Mouse (Mus musculus) erythroblast, embryonic 14.5 days (primary cell): ENCODE measurements around the gene Ppp1r11. TPM values are rescaled to one million over a fixed set of nuclear protein-coding genes. Genes with fewer than 3 reads are reported as not detected.

Source experiments
- H3K27me3 ChIP-seq: 2 replicates; pipeline ENCODE4 v1.6.1; 2012; ENCODE audit warnings: inconsistent platforms; ENCODE audit not compliant: control insufficient read depth
- H3K36me3 ChIP-seq: 2 replicates; pipeline ENCODE4 v1.6.1; 2012; ENCODE audit warnings: mild to moderate bottlenecking, inconsistent platforms; ENCODE audit not compliant: control insufficient read depth
- H3K4me1 ChIP-seq: 2 replicates; pipeline ENCODE4 v1.6.1; 2012; ENCODE audit warnings: inconsistent platforms; ENCODE audit not compliant: control insufficient read depth
- H3K4me3 ChIP-seq: replicated peaks from 2 replicates; pipeline ENCODE3; 2012; ENCODE audit warnings: moderate library complexity, mild to moderate bottlenecking, inconsistent platforms
- H3K9me3 ChIP-seq: 2 replicates; pipeline ENCODE4 v1.6.1; 2012; ENCODE audit warnings: low read length, inconsistent platforms, mixed read lengths; ENCODE audit not compliant: control insufficient read depth
- GATA1 ChIP-seq: IDR thresholded peaks from 2 replicates; pipeline ENCODE4 v1.6.1; 2012; ENCODE audit warnings: low read length, inconsistent platforms, mixed read lengths
- TAL1 ChIP-seq: IDR thresholded peaks from 3 replicates; pipeline ENCODE4 v1.6.1; 2012; ENCODE audit warnings: low read length, inconsistent platforms, mixed read lengths
- polyA plus RNA-seq: library from polyadenylated mRNA; stranded (reverse); fragments of >175 nt; gene quantifications from 2 replicates; pipeline ENCODE4 v1.2.3, GENCODE M21; 2012

Ppp1r11 gene
- polyA plus RNA-seq, 1 experiment: 7.6 TPM

- Histone ChIP-seq H3K27me3 (no peaks in the 10 kb centered on the region), H3K9me3 (no peaks in the 10 kb centered on the region), H3K36me3 (no peaks in the 10 kb centered on the region), H3K4me1 (no peaks in the 10 kb centered on the region), H3K4me3 (no peak overlapping the region)
- no peak for TF ChIP-seq GATA1
- no peak for TF ChIP-seq TAL1
Measured at GRCm38 (mm10) chr17:36929236-36929932, 22.2 kb downstream of the Ppp1r11 start.

- Histone ChIP-seq H3K4me1 (no peaks in the 10 kb centered on the region), H3K9me3 (no peaks in the 10 kb centered on the region)
Measured at GRCm38 (mm10) chr17:36927496-36928120, 23.9 kb downstream of the Ppp1r11 start.

GRCm38 (mm10) chr17:36923491-36923890 is 28.1 kb downstream of the Ppp1r11 start:
- Histone ChIP-seq H3K4me1 (no peaks in the 10 kb centered on the region), H3K9me3 (no peaks in the 10 kb centered on the region), H3K4me3 (no peak overlapping the region), H3K27me3 (peaks cover 6% of the 10 kb centered on the region; the same call in 1 of the 2 replicates), H3K36me3 (no peaks in the 10 kb centered on the region)
- TF ChIP-seq TAL1: no peak
- TF ChIP-seq GATA1: no peak

More at GRCm38 (mm10) chr17:36927496-36928120, 23.9 kb downstream of the Ppp1r11 start:
- H3K27me3 ChIP-seq: peaks cover 3% of the 10 kb centered on the region; the same call in 1 of the 2 replicates
- no peaks in the 10 kb centered on the region for H3K36me3 ChIP-seq
- H3K4me3 ChIP-seq: no peak overlapping the region
- no peak for TF ChIP-seq GATA1
- TF ChIP-seq TAL1: no peak

GRCm38 (mm10) chr17:36922715-36923114 is 28.8 kb downstream of the Ppp1r11 start:
- Histone ChIP-seq H3K27me3 (peaks cover 6% of the 10 kb centered on the region; the same call in 1 of the 2 replicates), H3K4me1 (no peaks in the 10 kb centered on the region), H3K9me3 (no peaks in the 10 kb centered on the region), H3K36me3 (no peaks in the 10 kb centered on the region), H3K4me3 (no peak overlapping the region)
- TF ChIP-seq GATA1: no peak

- H3K4me1 ChIP-seq: no peaks in the 10 kb centered on the region
- no peaks in the 10 kb centered on the region for H3K9me3 ChIP-seq
- no peak overlapping the region for H3K4me3 ChIP-seq
- H3K36me3 ChIP-seq: no peaks in the 10 kb centered on the region
- no peak for TF ChIP-seq GATA1
- H3K27me3 ChIP-seq: peaks cover 6% of the 10 kb centered on the region; the same call in 1 of the 2 replicates
Measured at GRCm38 (mm10) chr17:36920239-36920638, 31.3 kb downstream of the Ppp1r11 start.

- Histone ChIP-seq H3K36me3 (no peaks in the 10 kb centered on the region), H3K4me3 (no peak overlapping the region), H3K9me3 (no peaks in the 10 kb centered on the region), H3K27me3 (peaks cover 3% of the 10 kb centered on the region; the same call in 1 of the 2 replicates), H3K4me1 (no peaks in the 10 kb centered on the region)
- TF ChIP-seq TAL1: no peak
- TF ChIP-seq GATA1: no peak
Measured at GRCm38 (mm10) chr17:36915076-36915475, 36.5 kb downstream of the Ppp1r11 start.

GRCm38 (mm10) chr17:36914108-36914507 is 37.4 kb downstream of the Ppp1r11 start:
- no peaks in the 10 kb centered on the region for H3K36me3 ChIP-seq
- TF ChIP-seq GATA1: no peak
- no peak for TF ChIP-seq TAL1
- no peaks in the 10 kb centered on the region for H3K9me3 ChIP-seq
- peaks cover 11% of the 10 kb centered on the region for H3K27me3 ChIP-seq
- H3K4me1 ChIP-seq: no peaks in the 10 kb centered on the region
- no peak overlapping the region for H3K4me3 ChIP-seq

- no peaks in the 10 kb centered on the region for H3K9me3 ChIP-seq
- H3K36me3 ChIP-seq: no peaks in the 10 kb centered on the region
- H3K4me1 ChIP-seq: no peaks in the 10 kb centered on the region
- no peak overlapping the region for H3K4me3 ChIP-seq
- TF ChIP-seq TAL1 (no peak), GATA1 (no peak)
- H3K27me3 ChIP-seq: peaks cover 14% of the 10 kb centered on the region
Measured at GRCm38 (mm10) chr17:36912031-36912430, 39.5 kb downstream of the Ppp1r11 start.

- no peak for TF ChIP-seq GATA1
- no peak for TF ChIP-seq TAL1
- no peaks in the 10 kb centered on the region for H3K4me1 ChIP-seq
- H3K36me3 ChIP-seq: no peaks in the 10 kb centered on the region
- H3K4me3 ChIP-seq: no peak overlapping the region
- H3K9me3 ChIP-seq: no peaks in the 10 kb centered on the region
- peaks cover 16% of the 10 kb centered on the region for H3K27me3 ChIP-seq
Measured at GRCm38 (mm10) chr17:36909802-36910201, 41.7 kb downstream of the Ppp1r11 start.

- H3K9me3 ChIP-seq: no peaks in the 10 kb centered on the region
- H3K4me1 ChIP-seq: no peaks in the 10 kb centered on the region
- H3K4me3 ChIP-seq: no peak overlapping the region
- TF ChIP-seq GATA1 (no peak), TAL1 (no peak)
- H3K27me3 ChIP-seq: peaks cover 16% of the 10 kb centered on the region
- no peaks in the 10 kb centered on the region for H3K36me3 ChIP-seq
Measured at GRCm38 (mm10) chr17:36908235-36908634, 43.3 kb downstream of the Ppp1r11 start.
